Mouse (Mus musculus): ENCODE data around the gene Uap1l1.

Uap1l1 gene

DNA sequence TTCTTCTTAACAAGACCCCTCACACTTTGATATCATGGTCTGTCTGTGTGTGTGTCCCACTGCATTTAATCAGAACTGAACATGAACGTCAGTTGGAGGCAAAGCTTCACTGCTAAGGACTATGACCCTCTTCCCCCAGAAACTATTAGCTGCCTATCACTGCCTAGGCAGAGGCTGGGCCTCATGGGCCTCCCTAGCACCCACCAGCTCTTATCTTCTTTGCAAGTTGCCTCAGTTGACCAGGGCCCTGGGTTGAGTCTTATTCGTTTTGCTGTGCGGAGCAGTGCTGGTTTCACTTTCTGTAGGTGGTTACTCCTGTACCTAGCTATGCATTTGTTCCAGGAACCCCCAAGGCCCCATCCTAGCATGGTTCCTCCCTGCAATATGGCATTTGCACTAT lies 4.5 kb upstream of the Uap1l1 start:
- DNase-seq: no peak

DNA sequence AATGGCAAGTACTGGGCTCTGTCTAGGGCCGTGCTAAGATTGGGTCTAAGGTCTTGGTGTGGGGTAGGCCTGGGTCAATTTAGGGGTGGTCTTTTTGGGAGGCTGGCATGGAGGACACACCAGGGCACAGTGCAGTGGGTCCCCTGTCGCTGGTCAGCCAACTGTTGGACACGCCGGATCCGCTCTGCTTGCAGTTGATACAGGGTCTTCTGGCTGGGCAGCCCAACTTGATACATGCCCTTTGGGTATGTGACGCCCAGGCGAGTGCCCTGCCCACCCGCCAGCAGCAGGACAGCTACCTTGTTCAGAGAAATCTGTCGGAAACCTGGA lies 756 bp downstream of the Uap1l1 start:
- no peak for DNase-seq

DNA sequence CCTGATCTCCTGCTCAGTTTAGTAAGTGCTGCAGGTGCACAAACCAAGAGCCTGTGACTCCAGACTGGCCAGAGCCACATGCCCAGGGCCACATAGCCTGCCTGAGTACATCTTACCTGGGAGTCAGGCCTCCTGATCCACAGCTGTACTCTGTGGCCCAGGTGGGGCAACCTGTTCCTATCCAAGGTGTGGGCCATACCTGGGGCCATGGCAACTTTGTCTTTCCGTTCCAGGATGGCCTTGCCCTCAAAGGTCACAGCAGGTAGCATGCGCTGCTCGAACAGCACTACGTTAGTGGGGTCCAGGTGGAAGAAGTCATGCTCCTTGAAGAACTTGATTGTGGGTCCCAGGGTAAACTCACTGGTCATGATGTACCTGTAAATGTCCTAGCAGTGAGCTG lies 1.2 kb downstream of the Uap1l1 start:
- no peak for DNase-seq

DNA sequence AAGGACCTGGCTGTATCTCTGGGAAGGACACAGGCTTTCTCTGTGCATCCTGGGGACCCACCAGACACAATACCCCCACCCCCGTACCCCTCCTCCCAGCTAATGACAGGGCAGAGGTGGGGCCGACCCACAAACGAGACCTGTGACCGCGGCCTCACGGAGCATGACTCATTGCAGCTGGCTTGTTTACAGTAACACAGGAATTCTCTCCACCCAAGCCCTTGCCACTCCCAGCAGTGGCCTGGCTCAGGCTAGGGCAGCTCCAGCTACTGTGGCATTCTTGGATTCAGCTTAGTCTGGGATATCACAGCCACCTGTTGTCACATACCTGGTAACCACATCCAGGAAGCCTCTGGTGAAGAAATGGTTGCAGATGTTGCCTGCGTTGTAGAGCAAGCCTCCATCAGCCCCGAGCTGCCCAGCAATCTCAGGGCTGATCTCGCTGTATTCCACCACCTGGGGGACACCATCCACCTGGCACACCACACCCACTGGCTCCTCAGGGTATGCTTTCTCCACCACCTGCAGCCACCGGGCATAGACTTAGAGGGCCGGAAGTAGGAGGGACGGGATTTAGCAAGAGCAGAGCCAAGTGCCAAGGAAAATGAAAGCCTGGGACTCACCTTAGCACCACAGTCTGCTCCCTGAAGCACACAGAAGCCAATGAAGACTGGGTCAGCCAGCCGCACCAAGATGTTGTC lies 1.9 kb downstream of the Uap1l1 start:
- DNase-seq: no peak

DNA sequence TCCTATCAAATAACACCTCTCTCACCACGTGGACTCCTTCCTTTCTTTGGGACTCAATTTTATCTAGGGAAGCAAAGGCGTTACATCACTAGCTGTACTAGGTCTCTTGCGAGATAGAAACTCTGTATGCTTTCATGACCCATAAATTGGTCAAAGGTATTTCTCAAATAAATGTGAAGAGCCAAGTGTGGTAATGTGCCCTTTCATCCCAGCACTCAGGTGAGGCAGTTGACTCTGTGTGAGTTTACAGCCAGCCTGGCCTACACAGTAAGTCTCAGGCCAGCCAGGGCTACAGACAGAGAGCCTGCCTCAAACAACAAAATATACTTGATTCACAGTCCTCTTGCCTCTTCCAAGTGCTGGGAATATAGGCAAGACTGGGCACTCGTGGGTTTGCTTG lies 5.6 kb downstream of the Uap1l1 start:
- DNase-seq: no peak

DNA sequence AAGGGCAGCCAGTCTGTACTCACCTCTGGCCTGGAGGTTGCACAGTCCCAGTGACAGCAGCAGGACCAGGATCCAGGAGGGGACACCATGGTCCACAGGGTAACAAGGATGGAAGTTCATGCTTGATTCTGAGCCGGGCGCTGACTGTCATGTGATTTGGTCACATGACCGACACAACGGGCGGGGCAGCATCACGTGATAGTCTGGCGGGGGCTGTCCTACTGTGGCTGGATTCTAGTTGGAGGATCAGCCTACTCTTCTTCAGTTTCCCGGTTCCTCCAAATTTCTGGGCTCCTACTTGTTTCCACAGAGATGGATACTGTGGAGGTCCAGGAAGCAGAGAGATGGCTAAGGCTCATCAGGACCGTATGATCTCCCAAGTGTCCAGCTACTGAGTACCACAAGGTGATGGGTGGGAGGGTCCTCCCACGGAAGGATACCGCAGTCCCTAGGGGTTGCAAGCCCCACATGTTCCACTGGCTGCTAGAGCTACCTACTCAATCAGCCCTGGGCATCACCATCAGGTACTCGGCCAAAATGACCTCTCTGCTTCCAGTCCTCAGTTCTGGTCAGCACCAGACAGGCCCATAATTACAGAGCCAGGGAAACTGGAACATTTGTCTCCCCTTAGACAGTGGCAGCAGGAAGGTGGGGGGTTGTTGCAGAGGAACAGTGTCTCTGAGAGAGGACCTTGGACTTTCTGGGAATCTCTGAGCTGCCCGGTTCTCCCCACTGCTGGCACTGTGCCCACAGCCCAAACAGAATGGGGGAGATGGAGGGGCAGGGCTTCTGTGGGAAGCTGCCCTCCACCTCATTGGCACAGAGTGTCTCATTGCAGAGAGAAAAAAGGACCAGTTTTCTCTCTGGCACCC lies 9.0 kb downstream of the Uap1l1 start, which contains the start of gene Dpp7:
Gene Dpp7 (minus strand): TSS at position 152 of the 872 bp plus-strand sequence.
- DNase-seq: peak; percentile 86

DNA sequence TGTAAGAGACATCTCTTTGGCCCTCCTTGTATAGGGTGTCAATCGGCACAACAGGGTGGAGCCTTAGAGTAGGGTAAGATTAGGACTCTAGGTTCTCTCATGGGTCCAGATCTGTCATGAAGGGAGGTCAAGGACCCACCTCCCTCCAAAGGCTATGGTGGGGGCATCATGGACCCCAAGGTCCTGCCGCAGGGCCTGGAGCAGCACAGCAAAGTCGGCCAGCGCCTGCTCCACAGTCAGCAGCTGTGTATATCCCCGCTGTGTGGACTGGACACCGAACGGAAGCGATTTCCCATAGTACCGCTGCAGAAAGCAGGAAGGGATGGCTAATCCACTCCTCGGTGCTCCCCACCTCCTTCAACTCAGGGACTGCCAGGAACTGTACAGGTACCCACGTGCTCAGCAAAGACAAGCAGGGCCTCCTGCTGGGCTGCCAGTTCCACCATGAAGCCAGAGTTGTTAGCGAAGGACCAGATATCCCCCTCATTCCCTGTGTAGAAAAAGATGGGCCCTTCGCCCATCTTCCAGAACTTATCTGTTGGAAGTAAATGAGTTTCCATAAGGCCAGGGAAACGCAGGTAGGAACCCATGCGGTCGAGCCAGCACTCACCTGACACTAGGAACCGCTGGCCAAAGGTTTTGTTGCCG lies 9.9 kb downstream of the Uap1l1 start:
- no peak for DNase-seq

DNA sequence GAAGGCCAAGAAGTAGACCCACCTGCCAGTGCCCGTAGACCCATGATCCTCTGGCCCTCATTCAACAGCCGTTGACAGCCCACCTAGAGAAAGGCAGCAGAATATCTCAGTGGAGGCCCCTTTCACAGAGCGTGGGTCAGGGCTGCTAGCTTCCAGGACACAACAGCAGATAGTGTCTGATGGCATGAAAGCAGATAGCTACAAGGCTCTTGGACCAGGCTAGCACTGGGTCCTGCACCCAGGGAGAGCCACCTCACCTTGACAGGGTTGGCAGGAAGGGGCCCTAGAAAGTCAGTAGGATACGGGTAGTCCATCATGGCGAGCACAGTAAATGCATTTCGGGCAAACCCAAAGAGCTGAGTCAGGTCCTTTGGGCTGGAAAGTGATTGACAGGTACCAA lies 11.3 kb downstream of the Uap1l1 start:
- DNase-seq: no peak

DNA sequence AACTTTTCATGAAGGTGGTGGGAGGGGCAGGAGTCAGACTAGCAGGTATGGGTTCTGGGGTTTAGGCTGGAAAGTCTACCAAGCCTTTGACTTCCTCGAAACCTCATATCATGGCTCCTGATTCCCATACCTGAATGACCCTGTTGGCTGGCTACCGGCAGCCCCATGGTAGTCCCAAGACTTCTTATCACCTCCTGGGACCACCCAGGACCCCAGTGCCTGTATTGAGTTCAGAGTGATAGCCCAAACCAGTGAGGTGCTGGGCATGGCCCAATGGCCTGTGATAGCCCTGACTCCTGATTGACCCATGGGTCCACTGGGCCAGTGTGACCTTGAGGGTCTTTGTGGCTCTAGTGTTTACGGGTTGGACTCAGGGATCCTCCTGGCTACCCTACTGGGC lies 14.8 kb downstream of the Uap1l1 start:
- no peak for DNase-seq

DNA sequence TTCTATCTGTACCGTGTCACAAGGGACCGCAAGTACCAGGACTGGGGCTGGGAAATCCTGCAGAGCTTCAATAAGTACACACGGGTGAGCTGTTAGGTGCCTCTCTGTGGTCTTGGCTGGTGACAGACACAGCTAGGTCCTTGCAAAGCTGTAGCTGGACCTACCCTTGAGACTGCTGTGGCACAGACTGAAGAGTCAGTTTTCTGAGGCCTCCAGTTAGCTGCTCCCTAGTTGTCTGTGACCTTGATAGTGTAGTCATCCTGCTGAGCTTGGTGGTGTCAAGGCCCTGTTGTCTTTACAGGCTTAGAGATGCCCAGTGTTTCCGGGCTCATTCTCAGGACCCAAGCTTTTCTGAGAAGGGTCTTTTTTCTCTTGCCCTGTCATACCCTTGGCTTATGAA lies 16.0 kb downstream of the Uap1l1 start:
- no peak for DNase-seq

DNA sequence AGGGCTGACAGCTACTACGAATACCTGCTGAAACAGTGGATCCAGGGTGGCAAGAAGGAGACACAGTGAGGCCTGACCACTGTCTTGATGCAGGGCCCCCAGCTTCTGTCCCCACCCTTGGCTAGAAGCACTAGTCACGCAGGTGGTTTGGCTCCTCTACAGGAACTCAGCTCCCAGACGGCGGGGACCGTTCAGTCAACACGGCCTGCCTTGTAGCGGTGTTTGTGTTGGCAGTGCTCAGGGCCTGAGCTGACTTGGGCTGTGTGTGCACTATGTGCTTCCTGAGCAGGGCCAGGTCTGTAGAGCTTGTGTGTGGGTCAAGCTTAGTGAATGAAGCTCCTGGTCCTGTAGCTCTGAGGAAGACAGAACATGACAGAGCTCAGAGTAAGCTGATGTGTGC lies 17.3 kb downstream of the Uap1l1 start:
- no peak for DNase-seq

DNA sequence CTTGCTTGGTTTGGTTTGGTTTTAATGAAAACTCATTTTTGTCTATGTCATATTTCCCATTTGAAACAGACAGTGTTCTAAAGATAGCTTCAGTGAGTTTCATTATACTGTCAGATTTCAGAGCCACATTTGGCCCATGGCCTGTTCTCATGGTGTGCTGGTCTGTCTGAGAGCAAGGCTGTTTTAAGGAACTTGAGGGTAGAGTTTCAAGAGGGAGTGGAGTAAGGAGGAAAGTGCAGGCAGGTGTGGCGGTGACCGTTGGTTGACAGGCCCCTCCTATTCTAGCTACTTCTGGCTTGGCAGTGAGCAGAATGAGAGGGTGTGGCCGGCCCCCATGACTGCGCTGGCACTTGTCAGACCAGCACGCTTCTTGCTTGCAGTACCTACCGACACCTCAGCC lies 27.2 kb downstream of the Uap1l1 start:
- no peak for DNase-seq

DNA sequence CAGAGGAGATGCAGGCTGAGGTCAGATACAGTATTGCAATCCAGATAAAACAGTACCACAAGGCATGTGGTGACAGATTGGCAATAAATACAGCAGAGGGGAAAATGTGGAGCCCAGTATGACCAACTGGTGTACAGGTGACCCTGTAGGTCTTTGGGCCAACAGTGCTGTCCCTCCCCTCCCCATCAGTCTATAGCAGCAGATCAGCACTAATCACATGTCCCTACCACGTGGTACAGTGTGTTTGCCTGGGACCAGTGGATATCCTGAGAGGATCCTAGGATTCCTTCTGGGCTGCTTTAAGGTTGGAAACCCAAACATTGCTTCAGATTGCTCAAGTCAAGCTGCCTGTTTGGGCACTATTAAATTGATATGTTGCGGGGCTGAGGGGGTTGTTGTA lies 31.9 kb downstream of the Uap1l1 start:
- no peak for DNase-seq

DNA sequence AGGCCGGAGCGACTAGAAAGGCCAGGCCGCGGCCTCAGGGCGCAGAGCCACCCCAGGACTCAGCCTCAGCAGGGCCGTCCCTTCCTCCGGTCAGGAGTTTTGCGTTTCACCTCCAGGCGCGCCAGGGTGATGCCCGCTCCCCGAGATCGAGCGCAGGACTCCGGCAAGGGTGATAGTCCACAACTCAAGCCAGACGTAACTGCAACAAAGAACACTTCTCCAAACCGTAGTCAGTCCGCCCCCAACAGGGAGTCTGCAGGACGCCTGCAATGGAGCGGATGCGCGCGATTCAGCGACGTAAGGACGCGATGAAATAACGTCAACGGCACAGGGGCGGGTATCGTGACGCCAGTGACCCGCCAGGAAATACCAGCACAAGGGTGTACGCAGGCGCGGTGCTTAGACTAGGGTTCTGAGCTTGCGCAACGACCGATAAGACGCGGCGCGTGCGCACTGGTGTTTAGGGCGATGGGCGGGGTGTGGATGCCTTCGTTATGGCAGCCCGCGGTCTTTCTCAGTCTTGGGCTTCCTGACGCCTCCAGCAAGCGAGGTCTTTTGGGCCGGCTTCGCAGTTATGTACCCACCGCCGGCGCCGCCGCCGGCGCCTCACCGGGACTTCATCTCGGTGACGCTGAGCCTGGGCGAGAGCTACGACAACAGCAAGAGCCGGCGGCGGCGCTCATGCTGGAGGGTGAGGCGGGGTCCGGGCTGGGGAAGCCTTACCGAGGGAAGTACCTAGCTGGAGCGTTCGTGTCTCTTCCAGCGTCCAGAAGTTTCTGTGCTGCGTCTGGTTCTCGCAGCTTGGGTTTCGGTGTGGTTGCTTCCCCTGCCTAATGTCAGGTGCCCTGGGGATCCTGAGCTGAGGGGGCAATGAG lies 33.0 kb downstream of the Uap1l1 start, which contains the start of gene Man1b1:
Gene Man1b1 (plus strand): TSS at position 53 of the 875 bp plus-strand sequence.
- DNase-seq: peak; percentile 100

DNA sequence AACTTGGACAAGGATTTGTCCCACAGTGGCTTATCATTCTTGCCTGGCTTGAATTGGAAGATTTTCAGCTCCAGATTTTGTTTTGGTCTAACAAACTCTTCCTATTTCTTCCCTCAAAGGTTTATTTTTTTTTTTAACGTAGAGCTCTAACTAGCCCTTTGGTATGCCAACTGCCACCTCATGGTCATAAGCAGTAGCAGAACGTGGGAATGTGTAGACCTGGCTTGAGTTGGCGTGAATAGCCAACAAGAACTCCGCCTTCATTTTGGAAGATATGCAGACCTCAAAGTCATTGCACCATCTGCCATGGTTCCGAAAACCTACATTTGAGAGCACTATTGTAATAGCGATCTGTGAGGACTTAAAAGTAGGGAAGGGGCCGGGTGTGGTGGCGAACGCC lies 34.0 kb downstream of the Uap1l1 start:
- DNase-seq: no peak

DNA sequence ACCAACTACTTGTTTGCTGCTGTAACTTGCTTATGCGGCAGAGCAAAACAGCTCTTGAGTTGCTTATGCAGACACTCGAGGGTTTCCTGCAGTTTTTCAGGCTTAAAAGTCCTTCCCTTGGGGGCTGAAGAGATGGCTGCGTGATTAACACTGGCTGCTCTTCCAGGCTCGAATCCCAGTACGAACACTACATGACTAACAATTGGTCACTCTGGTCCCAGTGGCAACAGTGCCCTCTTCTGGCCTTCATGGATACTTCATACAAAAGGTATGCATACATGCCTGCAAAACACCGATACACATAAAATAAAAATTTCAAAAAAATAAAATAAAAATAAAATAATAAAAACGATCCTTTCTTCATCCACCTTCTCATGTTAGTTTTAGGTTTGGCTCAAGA lies 37.0 kb downstream of the Uap1l1 start:
- peak; percentile 57 for DNase-seq

DNA sequence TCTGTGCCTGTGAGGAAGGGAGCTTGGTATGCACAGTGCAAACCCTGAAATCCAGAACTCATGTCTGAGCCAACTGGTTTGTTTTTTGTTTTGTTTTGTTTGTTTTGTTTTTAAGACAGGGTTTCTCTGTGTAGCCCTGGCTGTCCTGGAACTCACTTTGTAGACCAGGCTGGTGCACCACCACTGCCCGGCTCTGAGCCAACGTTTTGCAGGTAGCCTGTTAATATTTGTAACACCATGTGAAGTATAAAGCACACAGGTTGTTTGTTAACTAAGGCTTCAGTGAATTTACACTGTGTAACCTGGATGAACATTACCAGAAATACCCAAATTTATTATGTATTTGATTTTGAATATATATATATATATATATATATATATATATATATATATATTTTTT lies 39.4 kb downstream of the Uap1l1 start:
- peak; percentile 50 for DNase-seq

DNA sequence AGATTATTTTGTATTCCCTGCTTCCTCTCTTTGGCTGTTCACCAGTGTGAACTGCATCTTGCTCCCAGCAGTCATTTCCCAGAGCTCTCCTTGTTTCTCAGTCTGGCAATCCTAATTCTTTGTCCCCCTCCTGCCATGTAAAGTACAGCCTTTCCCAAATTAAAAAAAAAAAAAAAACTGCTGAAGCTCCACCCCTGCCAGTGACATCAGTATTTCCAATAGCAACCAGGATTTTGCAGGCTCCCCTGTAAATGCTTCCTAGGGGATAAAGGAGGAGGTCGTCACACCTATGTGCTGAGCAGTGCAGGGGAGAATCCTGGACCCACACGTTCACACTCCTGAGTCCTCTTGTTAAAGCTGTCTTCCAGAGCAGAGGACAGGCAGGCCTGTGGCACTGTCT lies 45.4 kb downstream of the Uap1l1 start:
- no peak for DNase-seq

DNA sequence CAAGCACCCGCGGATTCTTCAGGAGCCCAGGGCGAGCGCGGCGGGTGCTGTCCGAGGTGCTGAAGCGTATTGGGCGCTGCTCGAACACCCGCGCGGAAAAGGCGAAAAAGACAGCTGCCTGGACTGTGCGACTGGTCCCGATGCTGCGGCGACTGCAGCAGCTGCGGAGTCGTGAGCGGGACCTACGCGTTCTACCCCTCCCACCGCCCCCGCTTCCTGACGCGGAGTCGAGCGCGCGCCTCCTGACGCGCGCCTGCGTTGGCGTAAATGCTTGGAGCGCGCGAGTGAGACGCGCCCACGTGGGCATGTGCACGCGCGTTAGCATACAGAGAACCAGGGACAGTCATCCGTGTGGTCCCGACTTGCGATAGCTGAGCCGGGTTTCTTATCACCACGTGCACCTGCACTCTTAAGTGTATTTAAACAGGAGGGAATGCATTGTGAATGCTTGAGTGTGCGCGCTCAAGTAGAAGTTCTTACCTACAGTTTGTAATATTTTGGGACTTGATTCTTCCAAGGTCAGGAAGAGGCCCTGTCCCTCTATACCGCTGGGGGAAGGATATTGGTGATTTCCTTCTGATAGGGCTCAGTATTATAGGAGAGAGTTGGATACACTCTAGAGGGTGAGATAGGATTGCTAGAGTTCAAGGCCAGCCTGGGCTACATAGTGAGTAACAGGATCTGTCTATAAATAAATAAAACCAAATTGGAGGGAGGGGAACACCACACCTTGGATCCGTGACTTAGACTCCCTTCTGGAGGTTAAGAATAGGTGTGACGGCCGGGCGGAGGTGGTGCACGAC lies 46.3 kb downstream of the Uap1l1 start, which contains the start of gene Grin1:
Gene Grin1 (minus strand): TSS at position 217 of the 803 bp plus-strand sequence.
- peak; percentile 38 for DNase-seq

DNA sequence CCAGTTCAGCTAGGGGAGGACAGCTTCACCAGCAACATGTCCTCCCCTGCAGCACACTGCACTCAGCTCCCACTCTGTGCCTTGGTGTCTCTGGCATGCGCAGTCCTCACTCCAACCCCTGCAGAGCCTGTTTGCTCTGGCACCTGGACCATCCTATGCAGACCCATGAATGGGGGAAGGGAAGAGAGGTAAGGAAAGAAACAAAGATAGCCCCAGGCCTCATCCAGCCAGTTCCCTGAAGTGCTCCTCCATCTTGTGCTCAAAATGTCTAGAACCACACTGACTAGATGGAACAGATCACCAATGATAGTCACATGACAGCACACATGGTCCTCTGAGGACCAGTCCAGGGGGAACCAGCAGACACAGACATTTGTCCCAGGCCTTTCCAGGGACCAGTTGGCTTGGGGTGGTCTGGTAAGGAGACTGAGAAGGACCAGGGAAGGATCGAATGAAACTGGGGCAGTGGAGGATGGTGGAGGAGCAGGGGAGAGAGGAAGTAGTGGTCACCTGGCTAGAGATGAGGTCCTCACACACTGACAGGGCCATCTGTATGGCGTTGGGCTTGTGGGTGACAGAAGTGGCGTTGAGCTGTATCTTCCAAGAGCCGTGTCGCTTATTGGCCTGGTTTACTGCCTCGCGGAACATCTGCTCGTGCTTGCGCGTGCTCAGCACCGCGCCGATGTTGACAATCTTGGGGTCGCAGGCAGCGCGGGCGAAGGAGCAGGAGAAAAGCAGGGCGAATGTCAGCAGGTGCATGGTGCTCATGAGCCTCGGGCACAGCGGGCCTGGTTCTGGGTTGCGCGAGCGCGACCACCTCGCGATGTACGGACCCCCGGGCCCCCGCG lies 47.1 kb downstream of the Uap1l1 start:
- no peak for DNase-seq

DNA sequence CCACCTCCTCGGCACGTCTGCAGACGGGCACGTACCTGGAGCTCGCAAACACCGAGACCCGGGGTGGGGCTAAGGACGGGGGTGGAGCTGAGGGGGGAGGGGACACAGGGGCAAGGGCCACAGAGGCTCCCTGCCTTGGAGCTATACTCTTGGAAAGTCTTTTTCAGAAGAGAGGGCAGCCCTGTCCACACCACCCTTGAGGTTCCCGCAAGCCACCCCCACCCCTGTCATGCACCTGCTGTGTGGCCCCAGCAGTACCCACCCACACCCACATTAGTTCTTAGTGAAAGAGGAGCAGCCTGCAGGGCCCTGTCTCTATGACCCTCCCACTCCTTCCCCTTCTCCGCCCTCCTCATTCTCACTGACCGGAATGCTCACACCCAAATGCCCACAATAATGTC lies 54.0 kb downstream of the Uap1l1 start:
- no peak for DNase-seq
